Mouse (Mus musculus): ENCODE data around the gene Abr. TPM values are rescaled to one million over a fixed set of nuclear protein-coding genes. Genes with fewer than 3 reads are reported as not detected.

Gene Abr
- polyA plus RNA-seq, 1 experiment from 2014 or later: 40.5 TPM

DNA sequence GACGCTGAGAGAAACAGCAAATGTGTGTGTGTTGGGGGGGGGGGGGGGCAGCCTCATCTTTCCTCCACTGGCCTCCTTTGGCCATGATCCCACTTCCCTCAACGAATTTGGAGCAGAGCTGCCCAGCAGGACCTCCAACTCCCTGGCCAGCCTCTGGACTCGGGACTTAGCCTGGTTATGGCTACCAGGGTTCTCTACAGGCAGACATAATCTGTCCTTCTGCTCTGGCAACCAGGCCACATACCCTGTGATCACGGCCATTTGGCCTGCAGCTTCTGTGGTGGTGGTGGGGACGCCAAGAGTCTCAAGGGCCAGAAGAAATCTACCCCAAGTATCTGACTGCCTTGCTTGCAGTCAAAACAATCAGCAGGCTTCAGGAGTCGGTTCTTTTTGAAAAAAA is 249.6 kb downstream of the Abr start:
- no peak for DNase-seq (ENCODE audit: low spot score)
- Histone ChIP-seq H3K9me3 (no peaks in the 10 kb centered on the region), H3K27me3 (ENCODE audit: insufficient read depth, poor library complexity, severe bottlenecking) (no peaks in the 10 kb centered on the region), H3K4me3 (no peak overlapping the region), H3K4me1 (replicated peaks) (peaks cover 55% of the 10 kb centered on the region), H3K36me3 (peaks cover 5% of the 10 kb centered on the region; the same call in 1 of the 2 replicates), H3K27ac (peak overlapping the region; percentile 9; the same call in 1 of the 2 replicates)
- WGBS: 48% methylated on average over 6 of the region's 6 CpGs

DNA sequence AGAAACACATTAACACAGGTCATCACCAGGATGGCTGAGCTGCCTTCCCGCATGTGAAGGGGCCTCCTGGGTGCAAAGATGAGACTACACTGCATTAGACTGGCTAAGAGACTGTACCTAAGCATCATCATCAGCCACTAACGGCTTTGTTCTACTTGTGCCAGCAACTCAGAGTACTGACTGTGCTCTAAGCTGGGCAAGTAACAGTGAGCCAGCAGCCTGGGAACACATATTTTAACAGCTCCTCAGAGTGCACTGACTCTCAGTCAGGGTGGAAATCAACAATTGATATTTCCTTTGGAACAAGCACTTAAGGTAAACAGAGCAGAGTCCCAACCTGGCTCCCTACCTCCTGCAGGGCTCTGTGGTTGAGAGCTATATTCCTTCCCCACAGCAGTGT is 250.0 kb downstream of the Abr start:
- Histone ChIP-seq H3K4me3 (no peak overlapping the region), H3K9me3 (no peaks in the 10 kb centered on the region), H3K27me3 (ENCODE audit: insufficient read depth, poor library complexity, severe bottlenecking) (no peaks in the 10 kb centered on the region), H3K4me1 (replicated peaks) (peaks cover 51% of the 10 kb centered on the region), H3K36me3 (peaks cover 5% of the 10 kb centered on the region; the same call in 1 of the 2 replicates), H3K27ac (peak overlapping the region; percentile 9; the same call in 1 of the 2 replicates)
- DNase-seq (ENCODE audit: low spot score): no peak
- 79% methylated on average over 2 of the region's 2 CpGs for WGBS

DNA sequence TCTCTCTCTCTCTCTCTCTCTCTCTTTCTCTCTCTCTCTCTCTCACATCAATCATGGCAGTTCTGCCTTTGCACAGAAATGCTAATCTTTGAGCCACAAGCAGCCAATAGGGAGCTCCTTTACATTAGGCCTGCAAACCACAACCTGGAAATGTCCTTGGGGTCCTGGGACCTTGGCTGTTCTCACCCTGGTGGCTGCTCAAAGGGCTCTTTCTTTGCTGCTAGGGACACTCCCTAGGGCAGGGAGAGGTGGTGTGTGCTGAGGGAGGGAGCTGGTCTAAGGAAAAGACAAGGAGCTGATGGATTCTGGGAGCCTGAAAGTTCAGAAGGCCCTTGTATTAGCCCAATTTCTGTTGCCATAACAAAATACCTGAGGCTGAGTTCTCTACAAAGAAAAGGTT is 251.6 kb downstream of the Abr start:
- H3K27ac ChIP-seq: no peak overlapping the region
- no peaks in the 10 kb centered on the region for H3K9me3 ChIP-seq
- DNase-seq (ENCODE audit: low spot score): no peak
- no peak overlapping the region for H3K4me3 ChIP-seq
- peaks cover 56% of the 10 kb centered on the region for H3K4me1 ChIP-seq (replicated peaks)
- H3K36me3 ChIP-seq: peaks cover 17% of the 10 kb centered on the region
- no peaks in the 10 kb centered on the region for H3K27me3 ChIP-seq (ENCODE audit: insufficient read depth, poor library complexity, severe bottlenecking)

Other genes starting within 250 kb of the Abr start
- gene Nxn, start 223.2 kb downstream of the Abr start, polyA plus RNA-seq (2016; fragmentation: Nextera tagmentation; extraction: Ambion mirVana): 45.3 and 46.6 TPM in 2 replicates
- gene Timm22, start 215.4 kb downstream of the Abr start, polyA plus RNA-seq (2016; fragmentation: Nextera tagmentation; extraction: Ambion mirVana): 123 and 148 TPM in 2 replicates
- gene Bhlha9, start 50.2 kb upstream of the Abr start, polyA plus RNA-seq (2016; fragmentation: Nextera tagmentation; extraction: Ambion mirVana): 0.21 TPM in 1 of 2 replicates, not detected in the other
- gene Trarg1, start 57.5 kb upstream of the Abr start, polyA plus RNA-seq (2016; fragmentation: Nextera tagmentation; extraction: Ambion mirVana): 0.09 and 0.20 TPM in 2 replicates
- gene Gosr1, start 141.3 kb upstream of the Abr start, polyA plus RNA-seq (2016; fragmentation: Nextera tagmentation; extraction: Ambion mirVana): 23.6 and 29.8 TPM in 2 replicates
- gene Cpd, start 224.7 kb upstream of the Abr start, polyA plus RNA-seq (2016; fragmentation: Nextera tagmentation; extraction: Ambion mirVana): 8.0 and 8.4 TPM in 2 replicates

All from hindbrain, embryonic 10.5 days (tissue).